Mouse (Mus musculus): ENCODE measurements around the gene Zzz3. TPM values are rescaled to one million over a fixed set of nuclear protein-coding genes. Genes with fewer than 3 reads are reported as not detected.

Zzz3 gene
- polyA plus RNA-seq, 1 experiment from 2014 or later = 61.2 TPM

DNA sequence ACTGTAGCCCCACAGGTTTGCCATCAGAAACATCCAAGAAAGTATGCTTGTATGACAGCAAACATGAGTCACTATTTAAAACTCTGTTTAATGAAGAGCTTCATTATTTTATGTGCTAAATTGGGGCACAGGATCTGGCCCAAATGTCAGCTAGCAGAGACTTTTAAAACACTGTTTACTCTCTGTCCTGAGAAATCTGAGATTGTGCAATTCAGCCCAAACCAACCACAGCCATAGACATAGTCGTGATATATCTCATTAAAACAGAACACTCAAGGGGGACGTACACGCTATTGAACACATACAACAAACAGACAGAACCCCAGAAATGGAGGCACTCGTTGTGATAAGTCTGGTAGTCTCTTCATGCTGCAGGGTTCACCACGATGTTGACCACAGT lies 95.2 kb downstream of the Zzz3 start:
- Histone ChIP-seq H3K9ac (ENCODE audit: low read depth, low read length) (no peak overlapping the region), H3K36me3 (ENCODE audit: control insufficient read depth, insufficient read depth, low read length) (no peaks in the 10 kb centered on the region), H3K9me3 (ENCODE audit: control insufficient read depth, low read length) (no peaks in the 10 kb centered on the region), H3K4me3 (ENCODE audit: low read depth, low read length) (no peak overlapping the region), H3K4me1 (replicated peaks; ENCODE audit: control insufficient read depth, insufficient read depth, low read length) (no peaks in the 10 kb centered on the region), H3K27me3 (ENCODE audit: control insufficient read depth, insufficient read depth, low read length) (no peaks in the 10 kb centered on the region), H3K4me2 (replicated peaks; ENCODE audit: low read depth, low read length) (no peak overlapping the region), H3K27ac (ENCODE audit: low read depth, low read length) (no peak overlapping the region)
- ATAC-seq (ENCODE audit: low FRiP score) (no peak), DNase-seq (ENCODE audit: low spot score) (no peak)
- WGBS = 84% methylated on average over 5 of the region's 5 CpGs

DNA sequence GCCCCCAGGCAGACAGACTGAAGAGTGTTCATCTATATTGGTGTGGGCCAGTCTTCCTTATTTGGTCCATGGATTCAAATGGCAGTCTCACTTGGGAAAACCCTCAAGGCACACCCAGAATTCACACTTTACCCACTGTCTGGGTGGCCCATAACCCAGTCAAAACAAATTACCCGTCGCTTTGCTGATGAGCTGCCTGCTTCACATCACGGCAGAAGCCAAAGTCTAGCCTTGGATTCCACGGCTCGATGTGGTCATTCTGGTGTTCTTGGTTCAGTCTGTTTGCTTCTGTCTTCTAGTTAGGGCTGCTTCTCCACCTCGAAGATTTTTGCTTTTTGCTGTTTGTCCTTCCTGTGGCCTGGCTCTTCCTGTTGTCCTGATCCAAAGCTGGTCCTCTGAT lies 97.0 kb downstream of the Zzz3 start:
- no peaks in the 10 kb centered on the region for H3K9me3 ChIP-seq (ENCODE audit: control insufficient read depth, low read length)
- no peaks in the 10 kb centered on the region for H3K4me1 ChIP-seq (replicated peaks; ENCODE audit: control insufficient read depth, insufficient read depth, low read length)
- no peak overlapping the region for H3K9ac ChIP-seq (ENCODE audit: low read depth, low read length)
- H3K27me3 ChIP-seq (ENCODE audit: control insufficient read depth, insufficient read depth, low read length) = no peaks in the 10 kb centered on the region
- H3K4me3 ChIP-seq (ENCODE audit: low read depth, low read length) = no peak overlapping the region
- 87% methylated on average over 6 of the region's 6 CpGs for WGBS
- DNase-seq (ENCODE audit: low spot score) (no peak), ATAC-seq (ENCODE audit: low FRiP score) (no peak)
- H3K4me2 ChIP-seq (replicated peaks; ENCODE audit: low read depth, low read length) = no peak overlapping the region
- no peaks in the 10 kb centered on the region for H3K36me3 ChIP-seq (ENCODE audit: control insufficient read depth, insufficient read depth, low read length)
- H3K27ac ChIP-seq (ENCODE audit: low read depth, low read length) = no peak overlapping the region

DNA sequence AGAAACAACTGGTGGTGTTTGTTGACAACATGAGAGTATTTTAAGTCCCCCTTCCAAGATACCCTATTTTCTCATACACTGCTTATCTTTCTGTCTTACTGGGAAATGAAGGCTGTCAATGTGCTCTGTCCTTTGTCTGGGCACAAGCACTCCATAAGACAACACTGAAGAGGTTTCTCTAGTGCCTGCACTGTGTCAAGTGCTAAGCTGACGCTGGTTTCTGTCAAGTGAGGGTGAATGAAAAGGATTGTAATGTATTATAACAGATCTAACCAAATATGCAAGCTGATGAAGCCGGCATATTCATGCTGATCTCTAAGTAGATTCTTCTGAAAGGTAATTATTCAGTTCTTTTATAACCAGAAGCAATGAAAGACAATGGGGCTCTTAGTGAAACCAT lies 98.5 kb downstream of the Zzz3 start:
- H3K4me3 ChIP-seq (ENCODE audit: low read depth, low read length) = no peak overlapping the region

DNA sequence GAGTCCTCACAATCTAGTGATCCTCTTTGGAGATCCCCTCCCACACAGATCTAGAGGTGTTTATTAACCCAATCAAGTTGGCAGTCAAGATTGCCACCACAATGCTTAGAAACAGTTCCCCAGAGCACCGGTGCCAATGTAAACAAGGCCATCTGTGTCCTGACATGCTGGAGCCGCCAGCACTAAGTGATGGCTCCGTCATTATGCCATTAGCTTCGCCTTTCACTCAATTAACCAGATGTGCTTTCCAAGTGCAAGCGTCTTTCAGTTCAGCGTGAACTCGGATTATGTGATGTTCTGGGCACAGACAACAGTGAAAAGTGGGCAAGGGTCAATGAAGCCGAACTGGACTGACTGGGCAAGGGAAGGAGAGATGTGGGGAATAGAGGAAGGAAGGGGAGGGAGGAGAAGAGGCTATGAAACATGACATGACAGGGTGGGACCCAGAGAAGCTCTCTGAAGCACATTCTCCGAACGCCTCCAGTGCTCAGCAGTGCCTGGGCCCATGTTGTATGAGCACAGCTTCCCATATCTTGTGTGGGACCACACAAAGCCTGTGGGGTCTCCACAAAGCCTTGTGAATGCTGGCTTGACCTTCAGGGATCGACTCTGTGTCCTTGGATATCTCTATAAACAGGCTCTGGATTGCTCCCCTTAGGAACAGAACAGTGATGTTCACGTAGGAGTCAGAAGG lies 99.5 kb downstream of the Zzz3 start:
- H3K27ac ChIP-seq (ENCODE audit: low read depth, low read length) = no peak overlapping the region
- H3K9ac ChIP-seq (ENCODE audit: low read depth, low read length) = no peak overlapping the region
- ATAC-seq (ENCODE audit: low FRiP score) (0 out of 2 replicates have a peak, but pooled peaks have one; percentile 19), DNase-seq (ENCODE audit: low spot score) (peak; percentile 26)
- H3K36me3 ChIP-seq (ENCODE audit: control insufficient read depth, insufficient read depth, low read length) = no peaks in the 10 kb centered on the region
- no peak overlapping the region for H3K4me2 ChIP-seq (replicated peaks; ENCODE audit: low read depth, low read length)
- WGBS = 50% methylated on average over 12 of the region's 12 CpGs
- no peaks in the 10 kb centered on the region for H3K27me3 ChIP-seq (ENCODE audit: control insufficient read depth, insufficient read depth, low read length)
- no peaks in the 10 kb centered on the region for H3K9me3 ChIP-seq (ENCODE audit: control insufficient read depth, low read length)
- H3K4me1 ChIP-seq (replicated peaks; ENCODE audit: control insufficient read depth, insufficient read depth, low read length) = no peaks in the 10 kb centered on the region
- no peak overlapping the region for H3K4me3 ChIP-seq (ENCODE audit: low read depth, low read length)

More for the DNA sequence above, 98.5 kb downstream of the Zzz3 start:
- Histone ChIP-seq H3K27me3 (ENCODE audit: control insufficient read depth, insufficient read depth, low read length) (no peaks in the 10 kb centered on the region), H3K4me1 (replicated peaks; ENCODE audit: control insufficient read depth, insufficient read depth, low read length) (no peaks in the 10 kb centered on the region), H3K9ac (ENCODE audit: low read depth, low read length) (no peak overlapping the region), H3K4me2 (replicated peaks; ENCODE audit: low read depth, low read length) (no peak overlapping the region), H3K36me3 (ENCODE audit: control insufficient read depth, insufficient read depth, low read length) (no peaks in the 10 kb centered on the region), H3K27ac (ENCODE audit: low read depth, low read length) (no peak overlapping the region), H3K9me3 (ENCODE audit: control insufficient read depth, low read length) (no peaks in the 10 kb centered on the region)
- 84% methylated on average over 2 of the region's 2 CpGs for WGBS
- DNase-seq (ENCODE audit: low spot score) = no peak
- ATAC-seq (ENCODE audit: low FRiP score) = no peak

DNA sequence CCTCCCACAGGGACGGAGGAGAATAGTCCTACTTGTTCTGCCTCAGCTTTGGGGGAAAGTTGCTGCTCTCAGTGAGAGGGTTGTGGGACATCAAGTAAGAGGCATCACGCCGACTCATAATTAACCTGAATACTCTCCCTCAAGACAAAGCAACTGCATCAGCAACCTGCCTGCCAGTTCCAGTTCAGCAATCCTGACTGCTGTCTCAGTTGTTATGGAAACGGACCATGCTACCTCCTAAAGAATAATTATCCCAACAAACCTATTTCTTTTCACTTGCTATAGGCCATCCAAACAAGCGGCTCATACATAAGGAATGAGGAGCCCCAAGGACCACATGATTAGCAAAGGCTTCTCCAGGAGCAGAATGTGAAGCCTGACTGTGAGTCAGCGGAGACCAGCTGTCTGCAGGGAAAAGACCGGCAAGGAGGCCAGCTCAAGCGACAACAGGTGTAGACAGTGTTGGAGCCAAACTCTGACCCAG lies 100.2 kb downstream of the Zzz3 start:
- no peaks in the 10 kb centered on the region for H3K4me1 ChIP-seq (replicated peaks; ENCODE audit: control insufficient read depth, insufficient read depth, low read length)
- H3K9ac ChIP-seq (ENCODE audit: low read depth, low read length) = no peak overlapping the region
- H3K27ac ChIP-seq (ENCODE audit: low read depth, low read length) = no peak overlapping the region
- H3K4me2 ChIP-seq (replicated peaks; ENCODE audit: low read depth, low read length) = no peak overlapping the region
- H3K36me3 ChIP-seq (ENCODE audit: control insufficient read depth, insufficient read depth, low read length) = no peaks in the 10 kb centered on the region
- 70% methylated on average over 8 of the region's 8 CpGs for WGBS
- no peak overlapping the region for H3K4me3 ChIP-seq (ENCODE audit: low read depth, low read length)
- ATAC-seq (ENCODE audit: low FRiP score) (peak; percentile 38; the same call in 1 of the 2 replicates), DNase-seq (ENCODE audit: low spot score) (no peak)
- H3K9me3 ChIP-seq (ENCODE audit: control insufficient read depth, low read length) = no peaks in the 10 kb centered on the region
- no peaks in the 10 kb centered on the region for H3K27me3 ChIP-seq (ENCODE audit: control insufficient read depth, insufficient read depth, low read length)

DNA sequence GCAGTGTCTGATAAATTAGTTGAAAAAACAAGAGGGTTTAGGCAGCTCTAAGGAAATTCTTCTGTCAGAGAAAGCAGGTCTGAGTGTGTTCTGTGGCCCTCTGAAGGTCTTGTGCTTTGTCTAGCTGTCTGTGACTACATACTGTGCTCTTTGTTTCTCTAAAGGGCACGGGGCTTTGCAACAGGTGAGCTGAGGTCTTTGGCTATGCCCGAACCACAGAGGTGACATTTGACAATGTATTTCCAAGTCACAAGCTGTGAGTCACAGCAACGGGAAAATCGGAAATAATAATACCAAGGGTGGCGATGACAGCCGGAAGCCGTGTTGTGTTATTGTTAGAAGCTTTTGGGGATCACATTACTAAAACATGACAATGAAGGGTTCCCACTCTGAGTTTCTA lies 101.8 kb downstream of the Zzz3 start:
- no peak for ATAC-seq (ENCODE audit: low FRiP score)
- Histone ChIP-seq H3K36me3 (ENCODE audit: control insufficient read depth, insufficient read depth, low read length) (no peaks in the 10 kb centered on the region), H3K4me1 (replicated peaks; ENCODE audit: control insufficient read depth, insufficient read depth, low read length) (no peaks in the 10 kb centered on the region), H3K27ac (ENCODE audit: low read depth, low read length) (no peak overlapping the region), H3K9ac (ENCODE audit: low read depth, low read length) (no peak overlapping the region), H3K4me2 (replicated peaks; ENCODE audit: low read depth, low read length) (no peak overlapping the region), H3K27me3 (ENCODE audit: control insufficient read depth, insufficient read depth, low read length) (no peaks in the 10 kb centered on the region), H3K9me3 (ENCODE audit: control insufficient read depth, low read length) (no peaks in the 10 kb centered on the region), H3K4me3 (ENCODE audit: low read depth, low read length) (no peak overlapping the region)
- no peak for DNase-seq (ENCODE audit: low spot score)
- WGBS = 59% methylated on average over 7 of the region's 7 CpGs

DNA sequence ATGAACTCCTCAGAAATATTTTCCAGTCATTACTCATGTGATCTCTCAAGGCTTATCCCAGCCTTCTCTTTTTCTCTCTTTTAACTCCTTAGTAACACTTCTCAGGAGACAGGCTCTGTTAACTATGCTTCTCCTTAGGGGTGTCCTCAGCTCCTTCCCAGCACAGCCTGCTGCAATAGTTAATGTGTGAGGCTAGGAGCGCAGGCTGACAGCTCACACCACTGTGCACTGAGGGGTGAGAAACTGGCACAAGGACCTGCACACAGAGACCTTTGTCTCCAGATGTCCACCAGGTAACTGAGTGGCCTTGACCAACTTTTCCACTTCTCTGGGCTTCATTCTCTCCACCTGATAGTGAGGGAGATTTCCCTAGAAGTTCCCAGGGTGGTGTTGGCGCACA lies 102.6 kb downstream of the Zzz3 start:
- no peaks in the 10 kb centered on the region for H3K36me3 ChIP-seq (ENCODE audit: control insufficient read depth, insufficient read depth, low read length)
- H3K4me3 ChIP-seq (ENCODE audit: low read depth, low read length) = no peak overlapping the region
- H3K9me3 ChIP-seq (ENCODE audit: control insufficient read depth, low read length) = no peaks in the 10 kb centered on the region
- no peak overlapping the region for H3K4me2 ChIP-seq (replicated peaks; ENCODE audit: low read depth, low read length)
- WGBS = 88% methylated on average over 2 of the region's 2 CpGs
- H3K27ac ChIP-seq (ENCODE audit: low read depth, low read length) = no peak overlapping the region
- DNase-seq (ENCODE audit: low spot score) = no peak
- no peak overlapping the region for H3K9ac ChIP-seq (ENCODE audit: low read depth, low read length)
- no peak for ATAC-seq (ENCODE audit: low FRiP score)
- H3K4me1 ChIP-seq (replicated peaks; ENCODE audit: control insufficient read depth, insufficient read depth, low read length) = no peaks in the 10 kb centered on the region
- H3K27me3 ChIP-seq (ENCODE audit: control insufficient read depth, insufficient read depth, low read length) = no peaks in the 10 kb centered on the region

DNA sequence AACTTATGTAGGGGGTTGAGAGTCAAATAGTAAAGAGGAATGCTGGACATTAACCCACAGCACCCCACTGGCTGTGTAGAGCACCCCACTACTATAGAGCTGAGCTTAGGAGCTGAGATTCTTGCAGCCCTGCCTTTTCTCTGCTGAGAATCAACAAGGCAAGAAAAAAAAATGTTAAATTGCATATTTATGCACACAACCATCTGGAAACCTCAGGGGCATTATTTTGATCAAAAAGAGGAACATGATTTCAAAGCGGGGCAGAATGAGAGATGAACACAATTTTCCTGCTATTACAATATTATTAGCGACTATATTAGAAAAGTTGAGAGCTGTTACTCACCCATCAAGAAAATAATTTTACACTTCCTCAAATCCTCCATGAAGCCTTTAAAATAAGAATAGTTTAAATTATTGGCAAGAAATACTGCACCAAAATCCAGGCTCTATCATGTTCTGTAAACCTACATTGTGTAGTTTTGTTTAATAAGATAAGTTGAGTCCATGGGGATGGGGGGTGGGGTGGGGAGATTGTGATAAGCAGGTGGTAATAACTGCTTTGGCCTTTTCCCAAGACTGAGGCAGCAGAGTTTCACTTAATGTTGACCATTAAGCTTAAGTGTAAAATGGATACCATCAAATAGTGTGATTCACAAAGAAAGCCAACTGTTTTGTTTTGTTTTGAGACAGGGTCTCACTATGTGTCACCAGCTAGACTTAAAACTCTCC lies 103.9 kb downstream of the Zzz3 start:
- no peaks in the 10 kb centered on the region for H3K27me3 ChIP-seq (ENCODE audit: control insufficient read depth, insufficient read depth, low read length)
- no peaks in the 10 kb centered on the region for H3K4me1 ChIP-seq (replicated peaks; ENCODE audit: control insufficient read depth, insufficient read depth, low read length)
- H3K27ac ChIP-seq (ENCODE audit: low read depth, low read length) = no peak overlapping the region
- H3K4me3 ChIP-seq (ENCODE audit: low read depth, low read length) = no peak overlapping the region
- DNase-seq (ENCODE audit: low spot score) = no peak
- WGBS = 85% methylated on average over 2 of the region's 2 CpGs
- H3K9me3 ChIP-seq (ENCODE audit: control insufficient read depth, low read length) = no peaks in the 10 kb centered on the region
- no peak overlapping the region for H3K9ac ChIP-seq (ENCODE audit: low read depth, low read length)
- no peak overlapping the region for H3K4me2 ChIP-seq (replicated peaks; ENCODE audit: low read depth, low read length)
- no peak for ATAC-seq (ENCODE audit: low FRiP score)
- no peaks in the 10 kb centered on the region for H3K36me3 ChIP-seq (ENCODE audit: control insufficient read depth, insufficient read depth, low read length)

DNA sequence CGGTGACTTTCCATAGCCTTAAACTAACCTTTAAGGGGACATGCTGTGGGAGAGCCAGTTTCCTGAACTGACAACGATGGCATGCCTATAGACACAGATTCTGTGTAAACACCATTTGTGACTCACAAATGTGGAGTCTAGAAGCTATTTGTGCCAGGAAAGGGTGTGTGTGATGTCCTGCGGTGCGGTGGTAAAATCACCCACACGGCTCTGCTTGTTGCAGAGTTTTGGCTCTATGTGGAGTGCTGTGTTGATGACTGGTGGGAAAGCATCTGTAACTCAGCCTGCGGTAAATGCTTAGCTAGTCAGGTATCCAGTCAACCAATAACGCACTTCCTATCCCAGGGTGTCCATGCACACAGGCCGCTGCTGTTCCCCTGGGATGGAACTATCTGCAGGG lies 112.6 kb downstream of the Zzz3 start:
- ATAC-seq (ENCODE audit: low FRiP score) (no peak), DNase-seq (ENCODE audit: low spot score) (no peak)
- no peaks in the 10 kb centered on the region; the same call in 1 of the 2 replicates for H3K4me1 ChIP-seq (replicated peaks; ENCODE audit: control insufficient read depth, insufficient read depth, low read length)
- no peaks in the 10 kb centered on the region for H3K9me3 ChIP-seq (ENCODE audit: control insufficient read depth, low read length)
- H3K4me2 ChIP-seq (replicated peaks; ENCODE audit: low read depth, low read length) = no peak overlapping the region
- no peak overlapping the region for H3K9ac ChIP-seq (ENCODE audit: low read depth, low read length)
- H3K36me3 ChIP-seq (ENCODE audit: control insufficient read depth, insufficient read depth, low read length) = no peaks in the 10 kb centered on the region
- no peak overlapping the region for H3K27ac ChIP-seq (ENCODE audit: low read depth, low read length)
- H3K4me3 ChIP-seq (ENCODE audit: low read depth, low read length) = no peak overlapping the region
- H3K27me3 ChIP-seq (ENCODE audit: control insufficient read depth, insufficient read depth, low read length) = no peaks in the 10 kb centered on the region
- WGBS = 67% methylated on average over 8 of the region's 8 CpGs
